Mouse (Mus musculus): ENCODE data around the gene Otos.

Gene Otos

GRCm38 (mm10) chr1:92646601-92647000, 2.0 kb downstream of the Otos start:
- no peak for DNase-seq (ENCODE audit: low read depth, low spot score)

GRCm38 (mm10) chr1:92646111-92646510, 2.5 kb downstream of the Otos start:
- DNase-seq (ENCODE audit: low read depth, low spot score), result no peak

- DNase-seq (ENCODE audit: low read depth, low spot score), result no peak
Measured at GRCm38 (mm10) chr1:92644916-92645315, 3.7 kb downstream of the Otos start.

GRCm38 (mm10) chr1:92643691-92644090, 5.0 kb downstream of the Otos start:
- DNase-seq (ENCODE audit: low read depth, low spot score), result no peak

GRCm38 (mm10) chr1:92641514-92642272, 6.9 kb downstream of the Otos start, which contains the start of gene Cops9:
TSS of gene Cops9 (minus strand) at chr1:92641985.
- peak; percentile 90 for DNase-seq (ENCODE audit: low read depth, low spot score)

GRCm38 (mm10) chr1:92640393-92640792, 8.2 kb downstream of the Otos start:
- DNase-seq (ENCODE audit: low read depth, low spot score), result no peak

DNA sequence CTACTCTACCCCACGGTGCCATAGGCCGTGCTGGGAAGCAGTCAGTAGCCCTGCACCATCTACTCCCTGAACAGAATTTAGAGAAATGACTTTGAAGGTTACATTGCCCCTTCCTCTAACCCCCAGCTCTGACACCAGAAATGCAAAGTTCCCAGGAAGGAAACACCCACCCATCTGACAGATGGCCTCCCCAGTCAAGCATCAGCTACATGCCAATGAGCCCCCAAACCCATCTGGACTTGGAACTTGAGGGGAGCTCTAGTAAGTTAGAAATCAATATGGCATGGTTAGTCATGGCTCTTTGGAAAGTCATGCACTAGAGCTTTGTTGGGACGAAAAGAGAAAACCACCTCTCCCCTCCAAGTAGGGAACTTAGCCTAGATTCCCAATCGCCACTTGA, 9.9 kb downstream of the Otos start:
- DNase-seq (ENCODE audit: low read depth, low spot score), result no peak

DNA sequence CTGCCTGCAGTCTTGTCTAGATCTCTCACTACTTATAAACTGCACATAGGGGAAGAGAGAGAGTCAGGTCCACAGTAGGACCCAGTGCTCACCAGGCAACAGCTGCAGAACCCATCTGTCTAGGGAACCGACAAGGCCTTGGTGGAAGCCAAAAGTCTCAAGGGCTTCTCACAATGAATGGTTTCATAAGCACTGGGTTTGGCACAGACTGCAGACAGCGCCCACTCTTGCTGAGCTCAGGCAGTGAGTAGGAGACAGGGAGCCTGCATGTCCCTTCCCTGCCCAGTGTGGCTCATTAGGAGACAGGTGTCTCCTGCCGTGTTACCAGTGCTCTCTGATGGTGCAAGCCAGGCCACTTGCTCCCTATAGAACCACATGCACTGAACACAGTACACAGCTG, 10.5 kb downstream of the Otos start:
- DNase-seq (ENCODE audit: low read depth, low spot score), result no peak

DNA sequence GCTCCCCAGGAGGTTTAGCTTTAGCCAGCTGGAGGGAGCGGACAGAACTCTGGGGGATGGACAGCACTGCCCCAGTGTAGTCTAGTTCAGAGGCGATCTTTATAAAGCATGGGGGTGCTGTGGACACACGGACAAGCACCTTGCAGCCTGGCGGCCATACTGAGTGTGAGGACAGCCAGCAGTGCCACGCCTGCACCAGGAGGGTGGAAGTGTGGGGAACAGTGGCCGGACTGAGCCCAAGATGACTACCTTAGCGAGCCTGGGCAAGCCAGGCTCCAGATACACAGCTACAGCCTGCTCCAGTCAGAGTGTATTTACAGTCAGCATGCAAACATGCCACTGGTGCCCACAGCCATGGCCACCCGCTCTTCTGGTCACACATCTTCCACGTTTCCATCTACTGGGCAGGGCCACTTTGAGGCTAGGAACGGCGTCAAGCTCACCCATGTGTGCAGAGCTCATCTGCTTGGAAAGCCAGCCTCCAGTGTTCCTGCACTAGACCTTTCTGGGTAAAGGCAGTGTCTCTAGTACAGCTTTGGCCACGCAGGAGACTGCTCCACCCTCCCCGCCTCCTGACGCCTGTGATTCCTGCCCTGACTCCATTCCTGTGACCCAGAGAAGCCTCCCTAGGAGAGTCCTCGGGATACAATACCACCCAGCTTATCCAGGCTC, 11.0 kb downstream of the Otos start:
- DNase-seq (ENCODE audit: low read depth, low spot score), result no peak

DNA sequence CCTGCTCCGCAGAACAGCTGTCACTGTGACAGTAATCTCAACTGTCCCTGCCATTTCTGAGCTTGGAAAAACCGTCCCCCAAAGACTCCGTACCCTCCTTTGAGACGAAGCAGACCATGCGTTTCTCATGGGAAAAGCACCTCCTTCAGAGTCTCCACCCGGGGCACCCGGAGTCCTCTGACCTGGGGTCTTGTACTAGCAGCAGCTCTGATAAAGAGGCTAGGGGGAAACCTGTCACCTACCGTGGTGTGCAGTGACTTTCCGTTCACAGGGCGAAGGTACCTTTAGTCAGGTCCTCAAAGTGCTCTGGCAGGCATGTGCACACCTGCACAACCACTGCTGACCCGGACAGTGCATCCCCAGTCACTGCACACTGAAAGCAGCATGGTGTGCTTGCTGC, 12.0 kb downstream of the Otos start:
- DNase-seq (ENCODE audit: low read depth, low spot score), result no peak

DNA sequence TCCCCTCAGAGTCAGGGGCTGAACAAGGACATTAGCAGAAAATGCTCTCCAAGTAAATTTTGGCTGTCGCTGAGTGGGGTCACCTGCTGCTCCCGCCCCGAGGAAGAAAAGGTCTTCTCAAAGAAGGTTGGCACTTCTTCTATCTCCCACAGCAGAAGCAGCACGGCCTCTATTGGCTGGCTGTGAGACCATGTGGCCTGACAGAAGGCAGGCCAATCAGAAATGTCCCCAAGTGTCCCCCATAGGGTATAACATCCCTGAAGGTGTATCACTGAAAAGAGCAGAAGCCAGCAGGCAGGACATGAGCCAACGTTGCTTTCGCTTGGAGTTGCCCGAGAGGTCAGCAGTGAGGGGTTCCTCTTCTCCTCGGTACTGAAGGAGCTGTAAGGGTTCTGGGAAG, 12.6 kb downstream of the Otos start:
- DNase-seq (ENCODE audit: low read depth, low spot score), result no peak

GRCm38 (mm10) chr1:92634976-92635599, 13.6 kb downstream of the Otos start:
- no peak for DNase-seq (ENCODE audit: low read depth, low spot score)

GRCm38 (mm10) chr1:92634569-92634968, 14.1 kb downstream of the Otos start:
- DNase-seq (ENCODE audit: low read depth, low spot score), result no peak

DNA sequence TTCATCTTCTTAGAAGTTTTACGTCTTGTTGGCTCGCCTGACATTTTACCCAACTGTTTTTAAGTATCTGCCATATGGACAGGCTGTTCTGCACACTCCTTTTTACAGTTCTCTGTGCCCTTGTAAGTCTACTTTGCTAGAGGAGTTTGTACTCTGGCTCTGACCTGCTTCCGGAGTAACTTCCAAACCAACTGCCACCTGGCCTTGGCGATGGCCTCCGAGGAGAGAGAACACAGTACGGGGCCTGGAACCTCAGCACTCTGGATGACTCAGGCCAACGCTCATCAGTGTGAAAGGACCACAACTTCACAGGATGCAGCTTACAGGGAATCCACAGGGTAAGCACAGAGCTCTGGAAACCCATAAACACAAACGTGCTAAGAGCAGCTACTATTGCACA, 14.9 kb downstream of the Otos start:
- DNase-seq (ENCODE audit: low read depth, low spot score), result no peak

GRCm38 (mm10) chr1:92632948-92633347, 15.7 kb downstream of the Otos start:
- no peak for DNase-seq (ENCODE audit: low read depth, low spot score)

DNA sequence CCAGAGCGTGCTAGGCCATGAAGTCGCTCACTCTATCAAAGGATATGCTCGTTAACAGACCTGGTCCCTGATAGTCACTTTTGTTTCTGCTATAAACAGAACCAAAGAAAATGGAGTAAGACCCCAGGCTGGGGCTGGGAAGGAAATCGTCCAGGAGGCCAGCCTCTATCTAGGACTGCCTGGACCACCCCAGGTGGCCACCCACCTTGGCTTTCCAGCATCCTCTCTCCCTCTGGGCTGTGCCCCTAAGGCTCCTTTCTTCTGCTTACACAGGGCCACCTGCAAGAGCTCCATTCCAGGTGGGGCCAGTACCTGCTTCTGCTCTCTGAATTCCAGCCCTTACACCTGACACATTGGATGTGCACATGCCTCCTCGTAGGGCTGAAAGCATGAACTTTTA, 16.4 kb downstream of the Otos start:
- DNase-seq (ENCODE audit: low read depth, low spot score), result no peak

DNA sequence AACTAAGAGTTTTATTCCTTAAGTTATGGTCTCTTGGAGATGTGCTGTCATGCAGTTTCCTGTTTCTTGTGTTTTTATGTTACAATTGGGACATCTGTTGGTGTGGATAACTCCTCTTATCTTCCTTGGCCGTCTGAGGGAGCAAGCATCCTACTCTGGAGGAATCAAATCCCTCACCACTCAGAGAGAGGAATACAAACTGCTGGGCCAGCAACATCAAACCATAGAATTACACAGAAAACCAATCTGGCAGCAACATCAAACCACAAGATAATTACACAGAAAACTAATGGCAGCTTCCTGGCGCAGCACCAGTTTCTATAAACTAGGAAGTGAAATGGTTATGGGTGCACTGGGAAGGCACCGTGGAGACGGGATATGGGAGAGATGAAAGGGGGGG, 20.4 kb downstream of the Otos start:
- DNase-seq (ENCODE audit: low read depth, low spot score), result no peak

- DNase-seq (ENCODE audit: low read depth, low spot score), result no peak
Measured at GRCm38 (mm10) chr1:92618360-92618759, 30.3 kb downstream of the Otos start.

DNA sequence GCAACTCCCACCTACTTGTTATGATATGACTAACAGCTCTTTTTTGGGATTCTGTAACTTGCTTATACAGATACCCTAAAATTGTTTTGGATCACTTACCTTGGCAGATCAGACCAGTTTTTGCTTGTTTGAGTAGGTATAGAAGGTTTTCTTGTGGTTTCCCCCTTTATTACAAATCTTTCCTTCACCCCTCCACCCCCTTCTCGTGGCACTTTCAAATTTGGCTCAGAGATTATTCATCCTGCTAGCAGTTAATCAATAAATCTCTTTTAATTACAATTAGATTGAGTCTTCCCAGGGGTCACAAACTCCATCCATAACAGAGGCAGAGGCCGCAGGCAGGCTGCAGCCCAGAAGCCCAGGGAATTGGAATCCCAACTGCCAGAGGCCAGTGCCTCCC, 31.2 kb downstream of the Otos start, which contains the start of gene Olfr12:
Gene Olfr12 (plus strand): TSS at position 301 of the 400 bp plus-strand sequence.
- DNase-seq (ENCODE audit: low read depth, low spot score), result no peak

DNA sequence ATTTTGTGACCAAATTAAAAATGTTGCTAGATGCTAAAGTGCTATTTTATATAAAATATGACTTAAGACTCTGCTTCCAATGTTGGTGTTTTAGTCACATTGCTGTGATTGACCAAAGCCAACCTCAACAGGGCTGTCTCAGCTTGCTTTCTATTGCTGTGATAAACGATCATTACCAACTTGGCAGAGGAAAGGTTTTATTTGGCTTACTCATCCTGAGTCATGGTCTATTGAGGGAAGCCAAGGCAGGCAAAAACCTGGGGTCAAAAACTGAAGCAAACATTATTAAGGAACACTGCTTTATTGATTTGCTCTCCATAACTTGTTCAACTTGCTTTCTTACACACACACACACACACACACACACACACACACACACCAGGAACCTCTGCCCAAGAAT, 32.6 kb downstream of the Otos start:
- DNase-seq (ENCODE audit: low read depth, low spot score), result no peak

- no peak for DNase-seq (ENCODE audit: low read depth, low spot score)
Measured at GRCm38 (mm10) chr1:92614516-92614915, 34.1 kb downstream of the Otos start.

DNA sequence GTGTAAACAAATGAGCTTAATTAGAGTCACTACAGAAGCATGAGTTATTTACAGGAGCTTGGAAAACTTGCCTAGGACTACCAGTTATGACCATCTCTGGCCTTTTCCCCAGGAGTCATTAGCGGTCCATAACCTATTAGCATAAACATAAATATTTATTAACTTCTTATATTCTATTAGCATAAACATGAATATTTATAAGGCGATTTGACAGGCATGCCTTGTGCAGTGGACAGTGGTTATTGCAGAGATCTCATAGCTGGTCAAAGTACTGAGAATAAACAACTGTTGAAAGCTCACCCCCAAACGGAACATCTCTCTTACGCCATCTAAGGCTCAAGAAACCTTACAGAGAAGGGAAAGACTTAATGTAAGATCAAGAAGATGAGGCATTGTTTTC, 35.5 kb downstream of the Otos start:
- no peak for DNase-seq (ENCODE audit: low read depth, low spot score)

DNA sequence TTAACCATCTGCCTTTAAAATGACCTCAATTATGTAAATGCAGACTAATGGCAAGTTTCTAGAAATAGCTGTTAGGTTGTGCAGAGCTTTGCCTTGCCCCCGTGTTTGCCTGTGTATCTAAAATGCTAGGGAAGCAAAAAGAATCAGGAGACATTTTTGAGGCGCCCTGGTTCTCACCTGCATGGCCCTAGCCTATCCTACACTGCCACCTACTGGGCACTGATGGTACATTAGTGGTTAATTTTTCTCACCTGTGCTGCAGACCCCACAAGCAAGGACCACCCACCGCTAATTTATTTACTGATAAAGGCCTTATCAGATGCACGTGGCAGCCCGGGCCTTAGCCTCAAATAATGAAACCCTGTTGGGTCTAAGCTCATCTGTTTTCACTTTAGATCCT, 37.6 kb downstream of the Otos start:
- peak; percentile 4 for DNase-seq (ENCODE audit: low read depth, low spot score)
